Mouse (Mus musculus): ENCODE data around the gene Bhlhe40.

Bhlhe40 gene

DNA sequence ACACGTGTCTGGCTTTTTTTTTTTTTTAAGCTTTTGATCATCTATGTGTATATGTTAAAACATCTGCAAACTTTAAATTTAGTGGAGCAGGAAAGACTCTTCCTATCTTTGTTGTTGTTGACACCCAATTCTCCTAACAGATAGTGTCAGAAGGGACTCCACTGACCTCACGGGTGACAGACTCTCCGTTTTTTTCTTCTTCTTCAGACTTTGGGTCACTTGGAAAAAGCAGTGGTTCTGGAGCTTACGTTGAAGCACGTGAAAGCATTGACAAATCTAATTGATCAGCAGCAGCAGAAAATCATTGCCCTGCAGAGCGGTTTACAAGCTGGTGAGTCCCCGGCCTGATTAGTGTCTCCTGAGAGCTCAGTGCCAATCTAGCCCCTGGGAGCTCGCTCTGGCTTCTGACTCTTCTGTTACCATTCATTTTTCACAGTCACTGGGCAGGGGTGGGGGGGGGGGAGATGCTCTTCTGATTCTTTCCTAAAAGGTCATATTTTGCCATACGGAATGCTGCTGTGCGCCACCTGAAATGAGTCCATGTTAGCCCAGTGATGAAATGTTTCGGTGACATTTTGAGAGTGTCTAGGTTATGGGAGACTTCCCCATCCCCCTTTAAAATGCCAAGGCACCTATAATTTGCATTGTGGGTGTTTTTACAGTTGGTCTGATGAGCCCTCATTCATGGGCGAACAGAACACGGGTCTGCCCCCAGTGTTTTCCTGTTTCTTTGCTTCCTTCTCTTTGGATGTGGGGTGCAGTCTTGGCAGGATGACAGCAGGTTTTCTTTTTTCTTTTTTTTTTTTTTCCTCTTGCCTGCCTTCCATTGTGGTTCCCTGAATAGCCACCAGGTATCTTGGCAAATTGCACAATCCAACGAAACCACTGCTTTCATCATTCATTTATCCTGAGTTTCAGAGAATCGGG is 2.1 kb downstream of the Bhlhe40 start:
- peak in 1 of 2 experiments; percentile 67 for DNase-seq (ENCODE audit: inconsistent age in 2 of 2, low spot score in 1 of 2)

GRCm38 (mm10) chr6:108663241-108664194 is 3.1 kb downstream of the Bhlhe40 start:
- DNase-seq (ENCODE audit: inconsistent age in 2 of 2, low spot score in 1 of 2), result peak in 1 of 2 experiments; percentile 62

- peak in 1 of 2 experiments; percentile 42 for DNase-seq (ENCODE audit: inconsistent age in 2 of 2, low spot score in 1 of 2)
Measured at GRCm38 (mm10) chr6:108664533-108665150, 4.2 kb downstream of the Bhlhe40 start.

DNA sequence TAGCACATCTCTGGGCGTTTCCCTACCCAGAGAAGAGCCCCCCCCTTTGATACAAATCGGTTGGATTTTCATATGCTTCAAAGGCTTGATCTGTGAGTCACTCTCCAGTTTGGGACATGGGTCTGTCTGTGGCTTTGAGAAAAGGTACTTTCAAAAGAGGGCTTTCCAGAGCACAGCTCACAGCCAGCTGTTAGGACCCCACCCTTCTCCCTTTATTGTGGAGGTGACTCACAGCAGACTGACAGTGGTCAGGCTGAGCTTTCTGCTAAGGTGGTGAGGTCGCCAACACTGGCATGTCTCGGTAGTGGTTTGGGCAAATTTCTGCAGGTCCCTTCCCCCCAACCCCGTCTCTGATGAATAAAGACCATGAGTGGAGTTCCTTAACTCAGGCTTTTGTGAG is 5.2 kb downstream of the Bhlhe40 start:
- no peak for DNase-seq (ENCODE audit: inconsistent age in 2 of 2, low spot score in 1 of 2)

DNA sequence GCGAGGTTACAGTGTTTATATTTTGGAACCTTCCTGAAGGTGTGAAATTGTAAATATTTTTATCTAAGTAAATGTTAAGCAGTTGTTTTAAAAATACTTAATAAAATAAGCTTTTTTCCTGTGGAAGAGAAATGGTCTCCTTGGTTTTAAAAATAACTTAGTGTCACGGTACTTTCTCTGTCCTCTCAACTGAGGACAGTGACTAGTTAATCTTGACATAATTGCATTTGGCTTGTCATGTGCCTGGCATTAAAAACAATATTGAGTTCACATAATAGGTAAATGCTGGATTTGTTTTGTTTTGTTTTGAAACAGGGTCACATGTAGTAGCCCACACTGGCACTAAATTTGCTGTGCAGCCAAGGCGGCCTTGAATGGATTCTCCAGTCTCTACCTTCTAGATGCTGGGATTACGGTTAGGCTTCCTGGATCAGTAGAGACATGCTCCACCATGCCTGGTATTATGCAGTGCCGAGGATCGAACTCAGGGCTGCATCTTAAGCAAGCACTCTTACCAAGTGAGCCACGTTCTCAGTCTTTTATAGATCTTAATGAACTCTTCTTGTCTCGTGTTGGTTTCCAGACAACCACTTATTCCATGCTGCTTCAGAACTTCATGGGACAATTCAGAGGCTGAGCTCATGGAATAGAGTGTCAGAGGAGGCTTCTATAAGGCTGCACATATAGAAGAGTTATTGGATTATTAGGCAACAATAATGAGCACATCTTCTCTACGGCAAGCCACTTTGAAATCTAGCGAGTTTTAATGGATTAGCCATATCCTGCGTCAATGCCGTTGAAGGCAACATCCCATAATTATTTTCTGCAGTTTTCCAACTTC is 6.4 kb downstream of the Bhlhe40 start:
- peak in 1 of 2 experiments; percentile 54 for DNase-seq (ENCODE audit: inconsistent age in 2 of 2, low spot score in 1 of 2)

DNA sequence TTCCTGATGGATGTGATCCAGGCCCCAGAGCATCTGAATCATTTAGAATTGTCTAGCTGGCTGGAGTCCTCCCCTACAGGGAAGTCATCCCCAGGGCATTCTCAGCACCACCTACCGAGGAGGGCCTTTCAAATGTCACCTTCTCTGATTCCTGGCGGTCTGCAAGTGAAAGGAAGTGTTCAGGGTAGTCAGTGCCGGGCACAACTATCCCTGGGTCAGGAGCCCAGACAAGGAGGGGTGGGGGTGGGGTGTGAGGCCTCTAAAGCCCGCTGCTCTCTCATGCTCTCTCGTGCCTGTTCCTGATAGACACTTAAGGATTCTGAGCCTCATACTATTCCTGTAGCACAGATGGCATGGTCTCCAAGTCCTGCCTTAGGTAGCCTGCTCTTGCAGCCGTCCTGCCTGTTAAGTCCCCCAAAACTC is 7.2 kb downstream of the Bhlhe40 start:
- peak; percentile 51 to 77 for DNase-seq (ENCODE audit: inconsistent age in 2 of 2, low spot score in 1 of 2)

- DNase-seq (ENCODE audit: inconsistent age in 2 of 2, low spot score in 1 of 2), result peak; percentile 92 to 97
Measured at GRCm38 (mm10) chr6:108668321-108668786, 7.9 kb downstream of the Bhlhe40 start.

- DNase-seq (ENCODE audit: inconsistent age in 2 of 2, low spot score in 1 of 2), result peak in 1 of 2 experiments; percentile 34
Measured at GRCm38 (mm10) chr6:108670276-108670675, 9.8 kb downstream of the Bhlhe40 start.

DNA sequence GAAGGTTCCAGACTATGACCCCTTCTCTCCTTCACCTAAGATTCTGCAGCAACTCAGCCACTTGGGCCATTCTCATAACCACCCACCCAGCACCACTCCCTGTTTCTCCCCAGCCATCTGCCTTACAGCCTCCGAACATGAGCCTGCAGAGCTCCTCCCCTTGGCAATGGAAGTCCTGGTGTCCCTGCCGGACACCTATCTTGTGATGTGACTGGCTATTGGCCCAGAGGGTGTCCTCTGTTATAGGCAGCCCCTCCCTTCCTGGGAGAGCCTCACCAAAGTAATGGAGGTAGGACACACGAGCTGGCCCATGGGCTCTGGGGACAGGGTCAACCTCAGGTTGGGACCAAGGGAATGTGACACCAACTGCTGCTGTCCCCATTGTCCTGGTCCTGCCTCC is 10.4 kb downstream of the Bhlhe40 start:
- DNase-seq (ENCODE audit: inconsistent age in 2 of 2, low spot score in 1 of 2), result peak in 1 of 2 experiments; percentile 37

GRCm38 (mm10) chr6:108672094-108672493 is 11.7 kb downstream of the Bhlhe40 start:
- peak in 1 of 2 experiments; percentile 31 for DNase-seq (ENCODE audit: inconsistent age in 2 of 2, low spot score in 1 of 2)

GRCm38 (mm10) chr6:108674221-108674620 is 13.8 kb downstream of the Bhlhe40 start:
- no peak for DNase-seq (ENCODE audit: inconsistent age in 2 of 2, low spot score in 1 of 2)

- peak; percentile 82 to 91 for DNase-seq (ENCODE audit: inconsistent age in 2 of 2, low spot score in 1 of 2)
Measured at GRCm38 (mm10) chr6:108676783-108677340, 16.4 kb downstream of the Bhlhe40 start.

DNA sequence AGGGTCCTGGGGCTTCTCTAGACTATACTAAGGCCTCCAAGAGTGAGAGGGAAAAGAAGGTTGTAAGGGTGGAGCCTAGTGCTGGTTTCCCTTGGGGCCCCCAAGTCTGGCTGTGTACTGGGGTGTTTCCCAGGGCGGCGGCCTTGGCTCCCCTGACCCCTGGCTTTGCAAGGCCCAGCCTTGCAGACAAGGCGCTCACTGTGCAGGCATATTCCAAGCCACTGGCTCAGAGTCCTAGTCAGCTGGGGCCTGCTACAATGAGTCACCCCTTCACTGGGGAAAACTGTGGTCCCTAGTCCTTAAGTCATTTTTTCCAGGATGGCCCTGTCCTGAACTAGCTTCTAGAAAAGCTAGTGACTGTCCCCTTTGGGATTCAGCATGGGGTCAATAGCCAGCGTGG is 17.3 kb downstream of the Bhlhe40 start:
- peak; percentile 70 to 84 for DNase-seq (ENCODE audit: inconsistent age in 2 of 2, low spot score in 1 of 2)

GRCm38 (mm10) chr6:108678227-108678626 is 17.8 kb downstream of the Bhlhe40 start:
- peak; percentile 25 to 34 for DNase-seq (ENCODE audit: inconsistent age in 2 of 2, low spot score in 1 of 2)

GRCm38 (mm10) chr6:108680503-108680902 is 20.1 kb downstream of the Bhlhe40 start:
- DNase-seq (ENCODE audit: inconsistent age in 2 of 2, low spot score in 1 of 2), result no peak

DNA sequence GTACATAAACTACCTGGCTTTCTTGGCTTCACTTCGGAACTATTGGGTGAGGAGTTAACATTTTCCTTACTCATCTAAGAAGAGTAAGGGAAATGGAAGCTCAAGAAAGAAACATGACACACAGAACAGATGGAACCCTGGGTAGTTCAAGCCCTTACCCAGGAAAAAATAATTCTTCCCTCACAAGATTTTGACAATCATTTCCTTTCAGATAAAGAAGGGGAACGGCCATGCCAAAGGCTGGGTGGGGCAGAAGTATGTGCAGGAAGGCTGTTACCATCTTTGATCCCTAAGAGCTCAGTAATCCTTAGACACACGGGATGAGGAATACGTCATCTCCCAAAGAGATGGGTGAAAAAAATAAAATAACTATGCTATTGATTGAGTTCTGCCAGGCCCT is 20.7 kb downstream of the Bhlhe40 start:
- no peak for DNase-seq (ENCODE audit: inconsistent age in 2 of 2, low spot score in 1 of 2)

GRCm38 (mm10) chr6:108683140-108683539 is 22.7 kb downstream of the Bhlhe40 start:
- DNase-seq (ENCODE audit: inconsistent age in 2 of 2, low spot score in 1 of 2), result no peak

- peak; percentile 29 to 75 for DNase-seq (ENCODE audit: inconsistent age in 2 of 2, low spot score in 1 of 2)
Measured at GRCm38 (mm10) chr6:108684430-108684829, 24.0 kb downstream of the Bhlhe40 start.

DNA sequence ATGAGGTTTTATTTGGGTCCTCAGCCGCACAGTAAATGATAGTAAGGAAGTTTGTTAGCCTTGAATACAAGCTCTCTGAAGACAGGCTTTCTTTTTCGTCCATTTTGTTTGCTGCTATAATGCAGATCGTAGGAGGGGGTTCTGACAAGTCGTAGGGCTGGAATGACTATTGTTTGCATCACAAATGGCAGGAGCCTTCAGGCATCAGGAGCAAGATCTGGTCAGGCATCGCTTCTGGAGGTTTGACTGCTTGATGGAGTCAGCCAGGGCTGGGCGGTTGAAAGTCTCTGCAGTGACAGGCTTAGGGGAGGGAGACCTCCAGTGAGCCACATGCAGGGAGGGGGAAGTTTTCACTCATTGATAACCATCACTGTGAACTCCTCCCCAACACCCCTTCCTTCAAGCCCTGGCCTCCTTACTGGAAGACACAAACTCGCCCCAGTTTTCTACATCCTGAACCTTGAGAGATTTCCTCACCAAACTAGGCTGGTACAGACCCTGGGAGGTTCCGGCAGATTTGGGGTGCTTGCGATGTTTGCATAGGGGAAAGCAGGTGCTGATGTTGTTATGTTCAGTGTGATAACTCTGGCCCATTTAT is 25.4 kb downstream of the Bhlhe40 start:
- DNase-seq (ENCODE audit: inconsistent age in 2 of 2, low spot score in 1 of 2), result no peak
